Mouse (Mus musculus) layer of hippocampus, adult 2 months (tissue): Measurements from ENCODE around the gene Zfp846. TPM values are rescaled to one million over a fixed set of nuclear protein-coding genes. Genes with fewer than 3 reads are reported as not detected.
A peak's percentile ranks its signal among the peaks of the same experiment; 100 is the strongest.

ENCODE experiments used
- DNase-seq, 2 experiments: peaks; one replicate each; pipeline ENCODE4 v3.0.0; 2022; ENCODE audit warnings: low spot score in 2 of 2
- H3K27ac ChIP-seq: fragments of 200-600 bp; 2 replicates; pipeline ENCODE4 v1.8.1; 2022
- H3K4me3 ChIP-seq: fragments of 200-600 bp; 2 replicates; pipeline ENCODE4 v1.8.1; 2022; ENCODE audit warnings: mild to moderate bottlenecking
- CTCF ChIP-seq: fragments of 200-600 bp; conservative IDR thresholded peaks from 2 replicates; pipeline ENCODE4 v1.8.1; 2022; ENCODE audit warnings: antibody characterized with exemption, mild to moderate bottlenecking, moderate library complexity
- total RNA-seq, 2 experiments: library from RNA; stranded (reverse); gene quantifications; 2 replicates each; pipeline ENCODE4 v1.2.3; 2021

The Zfp846 gene
- total RNA-seq, 2 experiments from 2014 or later: 19.8 to 22.9 TPM

DNA sequence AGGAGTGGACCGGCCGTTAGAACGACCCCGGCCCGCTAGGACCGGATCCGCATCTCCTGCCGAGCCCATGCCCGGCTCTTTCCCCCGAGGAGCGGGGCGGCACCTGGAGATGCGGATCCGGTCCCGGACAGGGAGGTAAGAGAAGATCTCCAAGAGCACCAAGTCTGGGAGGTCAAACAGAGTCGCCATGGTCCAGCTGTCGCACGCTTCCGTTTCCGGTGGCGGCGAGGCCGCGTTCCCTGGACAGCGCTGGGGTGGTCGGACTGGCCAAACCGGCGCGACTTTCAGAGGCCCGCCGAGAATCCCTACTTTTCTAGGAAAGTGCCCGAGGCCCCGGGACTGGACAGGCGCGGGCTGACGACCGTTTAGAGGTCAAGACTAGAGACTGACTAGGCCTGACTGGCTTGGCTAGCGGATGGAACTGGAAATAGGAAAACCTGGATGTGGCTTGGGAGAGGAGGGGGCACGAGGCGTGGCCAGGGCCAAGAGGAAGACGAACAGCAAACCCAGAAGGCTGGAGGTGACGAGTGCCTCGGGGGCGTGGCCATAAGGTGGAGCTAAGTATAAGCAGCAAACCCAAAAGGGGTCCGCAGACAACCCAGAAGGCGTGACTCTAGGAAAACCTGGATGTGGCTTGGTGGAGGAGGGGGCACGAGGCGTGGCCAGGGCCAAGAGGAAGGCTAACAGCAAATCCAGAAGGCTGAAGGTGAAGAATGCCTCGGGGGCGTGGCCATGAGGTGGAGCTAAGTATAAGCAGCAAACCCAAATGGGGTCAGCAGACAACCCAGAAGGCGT, 61.2 kb downstream of the Zfp846 start, which contains the start of gene Ubl5:
Gene Ubl5, plus strand, starts transcription at position 778 of the 795 bp plus-strand sequence.
- peak within 1 kb of the TSS; percentile 94; the same call in 1 of the 2 replicates for H3K27ac ChIP-seq
- DNase-seq: no peak

DNA sequence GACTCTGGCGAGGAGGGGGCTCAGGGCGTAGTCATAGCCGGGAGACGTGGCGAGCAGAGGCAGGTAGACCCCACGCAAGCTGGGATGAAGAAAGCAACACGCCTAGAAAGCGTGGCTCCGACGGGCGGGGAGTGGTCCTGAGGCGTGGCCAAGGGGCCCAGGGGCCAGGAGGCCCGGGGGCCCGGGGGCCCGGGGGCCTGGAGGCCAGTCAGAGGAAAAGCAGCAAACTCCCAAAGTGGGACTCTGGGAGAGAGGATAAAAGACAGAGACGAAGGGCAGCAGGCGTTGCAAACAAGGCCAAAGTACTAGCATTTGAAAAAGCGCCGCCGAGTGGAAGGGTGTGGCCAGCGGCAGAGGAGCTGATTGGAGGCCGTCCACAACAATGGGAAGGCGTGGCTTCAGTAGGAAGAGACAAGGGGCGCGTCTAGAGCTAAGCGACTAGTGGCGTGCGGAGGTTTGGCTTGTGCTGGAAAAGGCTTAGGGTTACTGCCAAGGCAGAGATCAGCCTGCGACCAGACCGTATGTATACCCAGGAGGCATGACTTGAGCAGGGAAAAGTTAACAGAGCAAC, 61.9 kb downstream of the Zfp846 start:
- H3K4me3 ChIP-seq: peak overlapping the region; percentile 94
- peak; percentile 67 to 78 for DNase-seq
- peak; percentile 46 for TF ChIP-seq CTCF
- peak overlapping the region; percentile 94; the same call in 1 of the 2 replicates for H3K27ac ChIP-seq

More for the DNA sequence above, 61.2 kb downstream of the Zfp846 start, which contains the start of gene Ubl5:
- H3K4me3 ChIP-seq: peak within 1 kb of the TSS; percentile 94
- TF ChIP-seq CTCF: no peak

DNA sequence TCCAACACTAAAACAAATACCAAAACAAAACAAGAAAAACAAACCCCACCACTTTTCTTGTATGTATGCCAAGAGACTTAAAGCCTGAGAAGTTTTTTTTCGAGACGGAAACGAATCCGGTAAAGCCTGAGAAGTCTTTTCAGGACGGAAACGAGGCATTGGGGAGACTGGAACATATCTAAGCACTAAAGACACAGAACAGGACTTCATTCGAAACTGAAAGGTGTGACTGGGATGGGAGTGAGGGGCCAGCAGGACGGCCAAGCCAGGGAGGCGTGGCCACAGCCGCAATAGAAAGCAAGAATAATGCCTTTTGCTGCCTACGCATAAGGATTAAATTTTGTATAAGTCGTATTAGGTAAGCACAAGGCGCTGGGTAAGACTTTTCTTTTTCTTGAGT, 62.7 kb downstream of the Zfp846 start:
- Histone ChIP-seq H3K4me3 (peak overlapping the region; percentile 94), H3K27ac (peak overlapping the region; percentile 94)
- DNase-seq: no peak
- TF ChIP-seq CTCF: no peak

DNA sequence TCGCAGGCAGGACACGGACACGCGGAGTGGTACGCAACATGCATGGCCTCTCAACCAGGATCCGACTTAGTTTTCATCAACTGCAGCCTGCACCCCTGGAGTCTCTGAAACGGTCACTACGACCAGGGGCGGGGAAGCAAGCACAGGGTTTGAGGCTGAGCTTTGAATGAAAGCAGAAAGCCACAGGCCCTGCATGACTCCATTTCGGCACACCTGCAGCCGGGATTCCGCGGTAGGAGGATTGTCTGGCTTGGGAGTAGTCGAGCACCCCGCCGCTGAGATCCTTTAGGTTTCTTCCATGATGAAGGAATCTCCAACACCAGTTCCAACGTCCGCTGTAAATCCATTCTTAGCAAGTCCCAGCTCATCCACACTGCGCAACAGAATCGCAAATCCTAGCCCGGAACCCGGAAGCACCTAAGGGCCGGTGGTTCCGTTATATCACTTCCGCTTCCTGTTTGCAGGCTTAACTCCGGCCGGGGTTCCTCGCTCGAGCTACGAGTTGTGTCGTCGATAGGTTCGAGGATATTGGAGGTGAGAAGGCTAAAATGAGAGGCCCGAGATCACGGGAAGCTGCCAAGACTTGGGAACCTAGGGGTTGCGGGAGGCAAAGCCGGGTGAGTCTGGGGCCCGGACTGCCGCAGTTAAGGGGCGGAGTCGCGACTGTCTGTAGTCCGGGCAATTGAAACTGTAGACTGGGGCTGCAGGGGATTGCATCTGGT, 63.4 kb downstream of the Zfp846 start, which contains the start of gene Fbxl12:
Gene Fbxl12, minus strand, starts transcription at position 408 of the 722 bp plus-strand sequence.
- peak; percentile 72 to 78 for DNase-seq
- TF ChIP-seq CTCF: no peak
- peak within 1 kb of the TSS; percentile 94 for H3K27ac ChIP-seq
- peak within 1 kb of the TSS; percentile 94 for H3K4me3 ChIP-seq

DNA sequence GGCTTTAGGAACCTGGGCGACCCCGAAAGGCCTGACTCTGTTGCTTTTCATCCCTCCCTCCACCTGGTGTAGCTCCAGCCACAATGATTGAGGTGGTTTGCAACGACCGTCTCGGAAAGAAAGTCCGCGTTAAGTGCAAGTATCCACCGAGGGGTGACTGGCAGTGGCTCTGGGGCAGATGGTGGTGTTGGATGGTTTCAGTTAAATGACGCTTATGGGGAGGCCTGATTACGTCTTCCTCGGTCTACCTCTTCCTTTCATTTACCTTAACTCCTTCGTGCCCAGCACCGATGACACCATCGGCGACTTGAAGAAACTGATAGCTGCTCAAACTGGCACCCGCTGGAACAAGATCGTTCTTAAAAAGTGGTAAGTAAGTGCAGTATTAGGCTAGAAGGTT, 64.0 kb downstream of the Zfp846 start:
- no peak for TF ChIP-seq CTCF
- no peak for DNase-seq
- H3K27ac ChIP-seq: peak overlapping the region; percentile 94
- peak overlapping the region; percentile 94 for H3K4me3 ChIP-seq

DNA sequence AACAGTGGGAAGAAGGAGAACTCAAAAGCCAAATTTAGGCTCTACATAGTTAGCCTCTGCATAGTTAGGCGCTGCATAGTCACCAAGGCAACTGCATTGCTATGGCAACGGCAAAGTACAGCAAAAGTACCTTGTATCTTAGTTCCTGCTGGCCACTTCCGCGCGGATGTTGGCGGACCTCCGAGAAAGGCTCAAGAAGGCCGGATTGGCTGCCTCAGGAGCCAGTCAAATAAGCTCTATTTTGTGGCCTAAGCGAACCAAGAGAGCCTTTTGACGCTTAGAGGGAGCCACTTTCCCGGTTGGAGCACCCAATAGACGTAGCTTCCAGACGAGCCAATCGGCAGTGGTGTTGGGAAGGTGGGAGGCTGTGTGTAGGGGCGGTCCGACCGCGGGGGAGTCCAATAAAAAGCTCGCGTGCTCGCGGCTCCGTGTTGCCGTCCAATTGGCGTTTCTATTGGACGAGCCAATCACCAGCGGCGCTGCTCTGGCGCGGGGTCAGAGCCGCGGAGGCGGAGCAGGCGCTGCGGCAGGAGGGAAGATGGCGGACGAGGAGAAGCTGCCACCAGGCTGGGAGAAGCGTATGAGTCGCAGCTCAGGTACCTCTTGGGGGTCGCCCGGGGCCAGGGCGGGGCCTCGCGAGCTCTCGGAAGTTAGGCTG, 70.6 kb downstream of the Zfp846 start, which contains the start of gene Pin1:
Gene Pin1, plus strand, starts transcription at position 494 of the 658 bp plus-strand sequence.
- peak; percentile 98 to 100 for DNase-seq
- peak within 1 kb of the TSS; percentile 96 for H3K4me3 ChIP-seq
- TF ChIP-seq CTCF: peak; percentile 2; the same call in 1 of the 2 replicates
- peak within 1 kb of the TSS; percentile 94 for H3K27ac ChIP-seq

DNA sequence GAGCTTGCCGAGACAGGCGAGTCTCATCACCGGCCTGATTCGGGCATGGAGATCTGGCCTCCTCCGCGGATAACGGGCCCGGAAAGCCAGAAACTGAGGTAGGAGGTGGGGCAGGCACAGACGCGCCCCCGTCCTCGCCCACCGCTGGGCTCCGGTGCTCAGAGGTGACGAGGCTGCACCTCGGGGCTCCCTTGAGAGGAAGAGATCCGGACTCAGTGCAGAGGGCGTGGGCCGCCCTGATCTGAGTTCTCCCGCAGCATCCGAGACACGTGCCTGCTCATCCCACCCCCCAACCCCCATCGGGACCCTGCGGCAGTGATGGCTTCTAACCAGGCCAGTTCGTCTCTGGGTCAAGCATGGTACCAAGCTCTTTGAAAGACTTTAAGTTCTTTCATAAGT, 71.2 kb downstream of the Zfp846 start:
- Histone ChIP-seq H3K27ac (peak overlapping the region; percentile 94), H3K4me3 (peak overlapping the region; percentile 96)
- no peak for DNase-seq
- no peak for TF ChIP-seq CTCF

DNA sequence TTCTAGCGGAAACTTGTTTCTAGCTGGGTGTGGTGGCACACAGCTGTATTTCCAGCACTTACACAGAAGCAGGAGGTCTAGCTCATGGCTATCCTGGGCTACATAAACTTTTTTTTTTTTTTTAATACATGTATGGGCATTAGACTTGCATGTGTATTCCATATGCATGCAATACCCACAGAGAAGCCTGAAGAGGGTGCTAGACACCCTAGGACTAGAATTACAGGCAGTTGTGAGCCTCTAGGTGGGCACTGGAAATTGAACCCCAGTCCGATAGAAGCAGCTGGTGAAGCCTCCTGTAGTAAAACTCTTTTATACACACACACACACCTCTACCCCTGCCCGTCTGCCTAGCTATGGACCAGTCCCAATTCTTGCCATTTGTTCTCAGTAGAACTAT, 72.8 kb downstream of the Zfp846 start:
- Histone ChIP-seq H3K4me3 (peak overlapping the region; percentile 9; the same call in 1 of the 2 replicates), H3K27ac (no peak overlapping the region)
- peak; percentile 55 for TF ChIP-seq CTCF
- DNase-seq: no peak

Other genes starting within 250 kb of the Zfp846 start
- gene Olfr18, start 245.2 kb upstream of the Zfp846 start, total RNA-seq: not detected
- gene Zfp560, start 196.1 kb upstream of the Zfp846 start, total RNA-seq: 1 to 10 TPM; 8.2 to 9.7 TPM
- gene Zfp26, start 121.1 kb upstream of the Zfp846 start, total RNA-seq: 10 to 100 TPM; 26.4 to 28.1 TPM
- gene Zfp426, start 88.5 kb upstream of the Zfp846 start, total RNA-seq: 10 to 100 TPM; 23.9 to 29.3 TPM
- gene Zfp266, start 59.9 kb upstream of the Zfp846 start, total RNA-seq: 10 to 100 TPM; 39.8 to 45.1 TPM
- gene Ubl5, start 61.6 kb downstream of the Zfp846 start, total RNA-seq: 100 to 1,000 TPM; 277 to 326 TPM
- 10 to 100 TPM; 25.5 to 27.7 TPM for gene Fbxl12, start 63.5 kb downstream of the Zfp846 start, total RNA-seq
- gene Pin1, start 70.8 kb downstream of the Zfp846 start, total RNA-seq: 10 to 100 TPM; 32.8 to 34.0 TPM
- 10 to 100 TPM; 31.6 to 37.6 TPM for gene Olfm2, start 165.1 kb downstream of the Zfp846 start, total RNA-seq
- gene Col5a3, start 233.8 kb downstream of the Zfp846 start, total RNA-seq: 1 to 10 TPM; 1.6 to 1.8 TPM
- not detected for gene Rdh8, start 237.2 kb downstream of the Zfp846 start, total RNA-seq